Mouse (Mus musculus) cerebellum, postnatal 4 days (tissue): Measurements from ENCODE around the gene Nup107.
"Not testable (repeated sequence)": the region's sequence is repeated elsewhere in the genome, so short reads cannot be mapped to it uniquely, and the experiment has no call there.

Experiments
- DNase-seq, 2 experiments: peaks; one replicate each; pipeline ENCODE4 v3.0.0; 2022; ENCODE audit warnings: low spot score in 2 of 2, mixed read lengths in 1 of 2

Nup107 gene

GRCm38 (mm10) chr10:117737498-117737897, 55.0 kb downstream of the Nup107 start:
- DNase-seq = not testable (repeated sequence)

GRCm38 (mm10) chr10:117737075-117737474, 55.4 kb downstream of the Nup107 start:
- DNase-seq = no peak

- no peak for DNase-seq
Measured at GRCm38 (mm10) chr10:117736573-117736972, 55.9 kb downstream of the Nup107 start.

GRCm38 (mm10) chr10:117735396-117735795, 57.1 kb downstream of the Nup107 start:
- not testable (repeated sequence) for DNase-seq

GRCm38 (mm10) chr10:117734104-117734852, 58.2 kb downstream of the Nup107 start:
- not testable (repeated sequence) for DNase-seq

GRCm38 (mm10) chr10:117733626-117734025, 58.9 kb downstream of the Nup107 start:
- DNase-seq = not testable (repeated sequence)

GRCm38 (mm10) chr10:117732962-117733592, 59.4 kb downstream of the Nup107 start:
- DNase-seq = no peak

GRCm38 (mm10) chr10:117732184-117732583, 60.3 kb downstream of the Nup107 start:
- DNase-seq = no peak

- no peak for DNase-seq
Measured at GRCm38 (mm10) chr10:117731244-117732101, 61.0 kb downstream of the Nup107 start.

GRCm38 (mm10) chr10:117730637-117731203, 61.8 kb downstream of the Nup107 start:
- DNase-seq = no peak

- DNase-seq = no peak
Measured at GRCm38 (mm10) chr10:117730140-117730539, 62.4 kb downstream of the Nup107 start.

- no peak for DNase-seq
Measured at GRCm38 (mm10) chr10:117729139-117729814, 63.2 kb downstream of the Nup107 start.

- no peak for DNase-seq
Measured at GRCm38 (mm10) chr10:117728574-117728973, 63.9 kb downstream of the Nup107 start.

GRCm38 (mm10) chr10:117727518-117728110, 64.9 kb downstream of the Nup107 start:
- no peak for DNase-seq

GRCm38 (mm10) chr10:117726888-117727385, 65.6 kb downstream of the Nup107 start:
- no peak for DNase-seq

GRCm38 (mm10) chr10:117726350-117726749, 66.2 kb downstream of the Nup107 start:
- no peak for DNase-seq

- no peak for DNase-seq
Measured at GRCm38 (mm10) chr10:117725671-117726070, 66.8 kb downstream of the Nup107 start.

GRCm38 (mm10) chr10:117724804-117725361, 67.6 kb downstream of the Nup107 start:
- DNase-seq = no peak

- DNase-seq = no peak
Measured at GRCm38 (mm10) chr10:117724136-117724718, 68.3 kb downstream of the Nup107 start.
